Mouse (Mus musculus) heart, postnatal 36 days (tissue): ENCODE results near the gene Khdrbs1. TPM values are rescaled to one million over a fixed set of nuclear protein-coding genes. Genes with fewer than 3 reads are reported as not detected.
"Not testable (repeated sequence)": the region's sequence is repeated elsewhere in the genome, so short reads cannot be mapped to it uniquely, and the experiment has no call there.

Experiments used
- DNase-seq, 2 experiments: peaks; one replicate each; pipeline ENCODE4 v3.0.0; 2021 to 2022
- intact Hi-C: fragments of 180-260 bp; cut with DNase I; formaldehyde crosslinking; loops from one replicate; pipeline ENCODE4 v1.15.1; 2025
- total RNA-seq, 2 experiments: library from RNA; stranded (reverse); gene quantifications; 2 replicates each; pipeline ENCODE4 v1.2.3; 2021

The Khdrbs1 gene
- total RNA-seq: 10 to 100 TPM; 35.4 to 44.2 TPM

- DNase-seq: peak; percentile 93 to 94
- intact Hi-C loops: loop anchor here (5.0 kb wide), 2 partner anchors 40 to 75 kb away; no protein-coding TSS in a partner anchor
These were observed at the start of gene Khdrbs1 for GRCm38 (mm10) chr4:129742232-129743009. Gene Khdrbs1 (minus strand): TSS chr4:129742303.

GRCm38 (mm10) chr4:129791399-129791798 is 49.3 kb upstream of the Khdrbs1 start:
- no peak for DNase-seq
- intact Hi-C loops: no loop called here

- intact Hi-C loops: no loop called here
- no peak for DNase-seq
These were observed 48.4 kb upstream of the Khdrbs1 start for GRCm38 (mm10) chr4:129790475-129790874.

GRCm38 (mm10) chr4:129789635-129790034 is 47.5 kb upstream of the Khdrbs1 start:
- intact Hi-C loops: loop anchor here (5.0 kb wide), 1 partner anchor 63 kb away; no protein-coding TSS in a partner anchor
- DNase-seq: no peak

- DNase-seq: no peak
- intact Hi-C loops: loop anchor here (5.0 kb wide), 1 partner anchor 64 kb away; no protein-coding TSS in a partner anchor
These were observed 46.6 kb upstream of the Khdrbs1 start for GRCm38 (mm10) chr4:129788693-129789092.

GRCm38 (mm10) chr4:129785178-129785577 is 43.1 kb upstream of the Khdrbs1 start:
- intact Hi-C loops: loop anchor here (1.0 to 5.0 kb wide), 5 partner anchors 32 to 302 kb away; no protein-coding TSS in a partner anchor
- peak; percentile 60 to 78 for DNase-seq

GRCm38 (mm10) chr4:129783506-129783905 is 41.4 kb upstream of the Khdrbs1 start:
- intact Hi-C loops: no loop called here
- no peak for DNase-seq

GRCm38 (mm10) chr4:129782857-129783331 is 40.8 kb upstream of the Khdrbs1 start:
- peak in 1 of 2 experiments; percentile 10 for DNase-seq
- intact Hi-C loops: no loop called here

GRCm38 (mm10) chr4:129781881-129782675 is 40.0 kb upstream of the Khdrbs1 start:
- intact Hi-C loops: no loop called here

GRCm38 (mm10) chr4:129771672-129772521 is 29.8 kb upstream of the Khdrbs1 start:
- intact Hi-C loops: no loop called here
- peak in 1 of 2 experiments; percentile 10 for DNase-seq

More at GRCm38 (mm10) chr4:129781881-129782675, 40.0 kb upstream of the Khdrbs1 start:
- peak; percentile 28 to 47 for DNase-seq

GRCm38 (mm10) chr4:129771314-129771671 is 29.2 kb upstream of the Khdrbs1 start:
- intact Hi-C loops: no loop called here
- DNase-seq: no peak

GRCm38 (mm10) chr4:129770600-129770999 is 28.5 kb upstream of the Khdrbs1 start:
- intact Hi-C loops: no loop called here
- no peak for DNase-seq

GRCm38 (mm10) chr4:129768742-129769141 is 26.6 kb upstream of the Khdrbs1 start:
- DNase-seq, intact Hi-C loops: not testable (repeated sequence)

- intact Hi-C loops: no loop called here
- DNase-seq: no peak
These were observed 25.7 kb upstream of the Khdrbs1 start for GRCm38 (mm10) chr4:129767782-129768181.

GRCm38 (mm10) chr4:129765351-129765750 is 23.2 kb upstream of the Khdrbs1 start:
- intact Hi-C loops: no loop called here
- no peak for DNase-seq

GRCm38 (mm10) chr4:129762496-129762895 is 20.4 kb upstream of the Khdrbs1 start:
- DNase-seq, intact Hi-C loops: not testable (repeated sequence)

- no peak for DNase-seq
- intact Hi-C loops: no loop called here
These were observed 19.5 kb upstream of the Khdrbs1 start for GRCm38 (mm10) chr4:129761606-129762005.

GRCm38 (mm10) chr4:129755455-129755854 is 13.4 kb upstream of the Khdrbs1 start:
- intact Hi-C loops: no loop called here
- DNase-seq: no peak

- no peak for DNase-seq
- intact Hi-C loops: no loop called here
These were observed 12.6 kb upstream of the Khdrbs1 start for GRCm38 (mm10) chr4:129754742-129755141.

- no peak for DNase-seq
- intact Hi-C loops: no loop called here
These were observed 8.3 kb upstream of the Khdrbs1 start for GRCm38 (mm10) chr4:129750430-129750829.
